Mouse (Mus musculus) testis, adult 2 months (tissue): ENCODE data around the gene Pik3r2. TPM values are rescaled to one million over a fixed set of nuclear protein-coding genes. Genes with fewer than 3 reads are reported as not detected.

Experiments used
- H3K27ac ChIP-seq: fragments of 200-500 bp; 2 replicates; pipeline ENCODE4 v1.5.1; 2012; ENCODE audit warnings: low read depth, low read length; ENCODE audit not compliant: control insufficient read depth, insufficient read depth
- H3K27me3 ChIP-seq: fragments of 200-500 bp; 2 replicates; pipeline ENCODE4 v1.6.1; 2012; ENCODE audit warnings: mild to moderate bottlenecking, low read length, moderate library complexity; ENCODE audit not compliant: control insufficient read depth, insufficient read depth
- H3K36me3 ChIP-seq: fragments of 200-500 bp; 2 replicates; pipeline ENCODE4 v1.6.1; 2012; ENCODE audit warnings: mild to moderate bottlenecking, low read length; ENCODE audit not compliant: control insufficient read depth, insufficient read depth
- H3K4me1 ChIP-seq: fragments of 200-500 bp; 2 replicates; pipeline ENCODE4 v1.6.1; 2012; ENCODE audit warnings: low read length; ENCODE audit not compliant: control insufficient read depth, insufficient read depth
- H3K4me3 ChIP-seq: fragments of 200-500 bp; 2 replicates; pipeline ENCODE4 v1.5.1; 2012; ENCODE audit warnings: low read depth, mild to moderate bottlenecking, low read length, moderate library complexity, mixed read lengths; ENCODE audit not compliant: control insufficient read depth
- CTCF ChIP-seq: fragments of 200-500 bp; IDR thresholded peaks from 2 replicates; pipeline ENCODE4 v1.5.1; 2012; ENCODE audit warnings: low read depth, mild to moderate bottlenecking, inconsistent platforms, low read length, moderate library complexity; ENCODE audit not compliant: control insufficient read depth, insufficient read depth, insufficient replicate concordance
- POLR2A ChIP-seq: fragments of 200-500 bp; IDR thresholded peaks from 2 replicates; pipeline ENCODE4 v1.6.1; 2012; ENCODE audit warnings: low read depth, mild to moderate bottlenecking, inconsistent platforms, low read length, moderate library complexity; ENCODE audit not compliant: control insufficient read depth
- polyA plus RNA-seq: library from polyadenylated mRNA; depleted of rRNA; stranded (reverse); fragments of >200 nt; gene quantifications from 2 replicates; pipeline ENCODE4 v1.2.3, GENCODE M21; 2012

Pik3r2 gene
- polyA plus RNA-seq, 1 experiment: 25.1 TPM

- Histone ChIP-seq H3K27ac (no peak overlapping the region), H3K36me3 (no peaks in the 10 kb centered on the region), H3K4me1 (peaks cover 10% of the 10 kb centered on the region), H3K27me3 (no peaks in the 10 kb centered on the region; the same call in 1 of the 2 replicates), H3K4me3 (no peak overlapping the region)
- TF ChIP-seq POLR2A: no peak
- no peak for TF ChIP-seq CTCF
These were observed 30.0 kb upstream of the Pik3r2 start for GRCm38 (mm10) chr8:70806541-70806940.

- Histone ChIP-seq H3K4me1 (peaks cover 10% of the 10 kb centered on the region), H3K27me3 (no peaks in the 10 kb centered on the region; the same call in 1 of the 2 replicates), H3K36me3 (no peaks in the 10 kb centered on the region), H3K27ac (no peak within 1 kb of the TSS), H3K4me3 (peak within 1 kb of the TSS; percentile 84)
- peak; percentile 15; the same call in 1 of the 2 replicates for TF ChIP-seq POLR2A
- no peak for TF ChIP-seq CTCF
These were observed 28.1 kb upstream of the Pik3r2 start, which contains the start of gene Mast3 for GRCm38 (mm10) chr8:70804481-70805206. Mast3 (minus strand) TSS chr8:70805054.

GRCm38 (mm10) chr8:70803761-70804480, 27.4 kb upstream of the Pik3r2 start:
- no peaks in the 10 kb centered on the region; the same call in 1 of the 2 replicates for H3K27me3 ChIP-seq
- H3K27ac ChIP-seq: no peak overlapping the region
- peaks cover 10% of the 10 kb centered on the region for H3K4me1 ChIP-seq
- peak overlapping the region; percentile 84 for H3K4me3 ChIP-seq
- H3K36me3 ChIP-seq: no peaks in the 10 kb centered on the region
- TF ChIP-seq POLR2A (no peak), CTCF (no peak)

- Histone ChIP-seq H3K27me3 (no peaks in the 10 kb centered on the region; the same call in 1 of the 2 replicates), H3K27ac (no peak overlapping the region), H3K4me3 (no peak overlapping the region), H3K36me3 (no peaks in the 10 kb centered on the region), H3K4me1 (peaks cover 12% of the 10 kb centered on the region)
- no peak for TF ChIP-seq POLR2A
- TF ChIP-seq CTCF: no peak
These were observed 26.4 kb upstream of the Pik3r2 start for GRCm38 (mm10) chr8:70802786-70803510.

DNA sequence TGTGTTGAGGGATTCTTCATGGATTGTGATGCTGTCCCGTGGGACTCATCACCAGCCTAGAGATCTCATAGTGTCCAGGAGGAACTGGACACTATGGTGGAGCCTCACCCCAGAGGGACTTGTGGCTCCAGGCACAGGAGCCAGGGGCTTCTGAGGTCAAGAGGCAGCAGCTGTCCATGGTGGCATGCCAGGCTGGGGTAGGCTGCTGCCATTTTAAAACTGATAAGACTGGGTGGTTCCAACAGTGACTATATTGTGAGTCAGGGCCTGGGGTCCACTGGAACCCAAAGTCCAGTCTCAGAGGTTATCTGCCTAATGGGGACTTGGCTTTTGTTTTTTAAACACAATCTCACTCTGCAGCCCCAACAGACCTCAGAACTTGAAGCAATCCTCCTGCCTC, 25.3 kb upstream of the Pik3r2 start:
- H3K27ac ChIP-seq: no peak overlapping the region
- H3K27me3 ChIP-seq: no peaks in the 10 kb centered on the region; the same call in 1 of the 2 replicates
- TF ChIP-seq POLR2A: no peak
- no peak overlapping the region for H3K4me3 ChIP-seq
- H3K4me1 ChIP-seq: peaks cover 21% of the 10 kb centered on the region
- H3K36me3 ChIP-seq: no peaks in the 10 kb centered on the region

DNA sequence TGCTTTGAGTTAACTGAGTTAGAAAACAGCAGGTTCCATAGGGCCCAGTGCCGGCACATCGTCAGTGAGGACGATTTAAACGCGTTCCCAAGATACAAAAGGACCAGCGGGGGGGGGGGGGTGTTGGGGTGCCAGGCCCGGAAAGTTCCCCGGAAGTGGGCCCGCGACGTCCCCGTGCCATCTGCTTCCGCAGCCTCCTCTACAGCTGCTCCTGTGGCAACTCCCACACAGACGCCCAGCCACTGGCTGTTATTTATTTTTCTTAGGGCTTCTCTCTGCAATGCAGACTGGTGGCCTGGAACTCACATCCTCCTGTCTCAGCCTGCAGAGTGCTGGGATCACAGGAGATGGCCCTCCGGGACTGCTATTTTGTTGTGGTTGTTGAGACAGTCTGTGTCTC, 24.6 kb upstream of the Pik3r2 start:
- Histone ChIP-seq H3K4me3 (no peak overlapping the region), H3K4me1 (peaks cover 27% of the 10 kb centered on the region), H3K36me3 (no peaks in the 10 kb centered on the region), H3K27ac (no peak overlapping the region), H3K27me3 (no peaks in the 10 kb centered on the region; the same call in 1 of the 2 replicates)
- TF ChIP-seq CTCF (no peak), POLR2A (no peak)

DNA sequence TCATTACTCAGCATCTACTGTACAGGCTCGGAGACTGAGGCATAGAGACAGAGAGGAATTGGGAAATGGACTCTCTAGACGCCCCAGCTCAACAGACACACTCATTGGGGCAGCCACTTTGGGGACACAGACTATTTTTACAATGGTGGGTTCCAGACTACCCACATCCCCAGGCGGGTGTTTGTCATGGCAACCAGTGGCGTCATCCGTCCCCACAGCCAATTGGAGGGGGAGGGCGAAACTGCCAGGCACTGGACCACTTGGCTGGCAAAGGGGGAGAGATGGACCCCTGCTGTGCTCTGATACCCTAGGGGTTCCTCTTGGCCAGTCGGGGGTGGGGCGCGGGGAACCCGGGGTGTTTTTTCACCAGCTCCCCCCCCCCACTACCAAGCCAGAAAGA, 24.1 kb upstream of the Pik3r2 start:
- H3K27ac ChIP-seq: no peak overlapping the region
- no peaks in the 10 kb centered on the region; the same call in 1 of the 2 replicates for H3K27me3 ChIP-seq
- TF ChIP-seq CTCF (no peak), POLR2A (no peak)
- no peak overlapping the region for H3K4me3 ChIP-seq
- no peaks in the 10 kb centered on the region for H3K36me3 ChIP-seq
- H3K4me1 ChIP-seq: peaks cover 28% of the 10 kb centered on the region
